Mouse (Mus musculus) olfactory bulb, adult 2 months (tissue): Measurements from ENCODE around the gene Nubpl.

Experiments
- CTCF ChIP-seq: fragments of 200-500 bp; IDR thresholded peaks from 2 replicates; pipeline ENCODE4 v1.5.1; 2012; ENCODE audit warnings: low read depth, mild to moderate bottlenecking, low read length, moderate library complexity; ENCODE audit not compliant: insufficient read depth
- POLR2A ChIP-seq: fragments of 200-500 bp; IDR thresholded peaks from 2 replicates; pipeline ENCODE4 v1.6.1; 2012; ENCODE audit warnings: mild to moderate bottlenecking, low read depth, low read length, moderate library complexity; ENCODE audit not compliant: insufficient read depth

DNA sequence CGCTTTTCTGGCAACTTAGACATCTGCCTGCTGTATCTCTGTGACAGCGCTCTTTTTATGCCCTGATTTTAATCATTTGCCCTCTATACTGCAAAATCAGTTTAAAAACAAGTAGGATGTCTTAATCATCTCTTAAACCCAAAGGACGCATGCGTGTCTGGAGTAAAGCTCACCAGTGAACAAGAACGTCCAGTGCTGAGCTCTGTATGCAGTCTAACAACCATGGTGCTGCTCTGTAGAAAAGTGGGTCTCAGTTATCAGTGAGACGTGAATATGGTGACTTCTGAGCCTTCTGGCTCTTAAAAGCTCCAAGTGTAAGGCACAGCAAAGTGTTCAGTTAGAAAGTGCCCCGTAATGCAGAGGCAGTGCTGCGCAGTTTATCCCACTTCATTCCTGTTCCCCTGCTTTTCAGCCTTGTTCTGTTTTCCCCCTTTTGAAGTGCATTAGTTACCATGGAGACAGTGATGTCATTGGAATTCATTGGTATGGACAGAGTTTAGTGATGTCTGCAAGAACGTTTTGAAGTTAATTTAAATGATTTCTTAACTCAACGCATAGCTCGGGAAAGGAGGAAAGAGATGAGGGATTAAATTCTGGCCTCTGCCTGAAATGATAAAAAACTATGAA is 191.5 kb downstream of the Nubpl start:
- TF ChIP-seq CTCF (no peak), POLR2A (no peak)
